Mouse (Mus musculus) cerebellum, adult 2 months (tissue): ENCODE results near the gene Fam187b. TPM values are rescaled to one million over a fixed set of nuclear protein-coding genes. Genes with fewer than 3 reads are reported as not detected.

Source experiments
- DNase-seq, 2 experiments: peaks; one replicate each; pipeline ENCODE4 v3.0.0; 2021
- H3K27ac ChIP-seq: fragments of 200-500 bp; 2 replicates; pipeline ENCODE4 v1.5.1; 2012; ENCODE audit warnings: low read length, control low read depth, inconsistent platforms; ENCODE audit not compliant: insufficient read depth
- H3K27me3 ChIP-seq: fragments of 200-500 bp; 2 replicates; pipeline ENCODE4 v1.6.1; 2012; ENCODE audit warnings: inconsistent platforms, mild to moderate bottlenecking, low read length, moderate library complexity; ENCODE audit not compliant: control insufficient read depth, insufficient read depth
- H3K4me1 ChIP-seq: fragments of 200-500 bp; 2 replicates; pipeline ENCODE4 v1.6.1; 2011; ENCODE audit warnings: low read length; ENCODE audit not compliant: control insufficient read depth, insufficient read depth
- H3K4me3 ChIP-seq: fragments of 200-500 bp; replicated peaks from 2 replicates; pipeline ENCODE3; 2011; ENCODE audit warnings: mild to moderate bottlenecking, low read depth, low read length, control low read depth; ENCODE audit not compliant: insufficient read depth
- CTCF ChIP-seq: fragments of 200-500 bp; IDR thresholded peaks from 2 replicates; pipeline ENCODE4 v1.5.1; 2011; ENCODE audit warnings: low read depth, mild to moderate bottlenecking, control low read depth, low read length, moderate library complexity, borderline replicate concordance; ENCODE audit not compliant: insufficient read depth
- POLR2A ChIP-seq: fragments of 200-500 bp; IDR thresholded peaks from 2 replicates; pipeline ENCODE4 v1.6.1; 2011; ENCODE audit warnings: low read length, control low read depth, borderline replicate concordance; ENCODE audit not compliant: insufficient read depth
- WGBS: fragments of 180-500 bp; shearing (Covaris S2); methylation state at CpG from one replicate; pipeline ENCODE4 v1.1.7; 2018; 5-methylcytosine and 5-hydroxymethylcytosine counted together
- polyA plus RNA-seq: library from polyadenylated mRNA; depleted of rRNA; stranded (reverse); fragments of >200 nt; gene quantifications from 2 replicates; pipeline ENCODE4 v1.2.3, GENCODE M21; 2012

The Fam187b gene
- polyA plus RNA-seq, 1 experiment, result 0.13 TPM

GRCm38 (mm10) chr7:30988519-30989162, 15.1 kb downstream of the Fam187b start:
- no peaks in the 10 kb centered on the region; the same call in 1 of the 2 replicates for H3K27me3 ChIP-seq
- no peaks in the 10 kb centered on the region for H3K4me1 ChIP-seq
- no peak overlapping the region for H3K27ac ChIP-seq
- no peak for DNase-seq
- TF ChIP-seq POLR2A (no peak), CTCF (no peak)
- WGBS, result 74% methylated on average over 4 of the region's 4 CpGs
- no peak overlapping the region for H3K4me3 ChIP-seq

DNA sequence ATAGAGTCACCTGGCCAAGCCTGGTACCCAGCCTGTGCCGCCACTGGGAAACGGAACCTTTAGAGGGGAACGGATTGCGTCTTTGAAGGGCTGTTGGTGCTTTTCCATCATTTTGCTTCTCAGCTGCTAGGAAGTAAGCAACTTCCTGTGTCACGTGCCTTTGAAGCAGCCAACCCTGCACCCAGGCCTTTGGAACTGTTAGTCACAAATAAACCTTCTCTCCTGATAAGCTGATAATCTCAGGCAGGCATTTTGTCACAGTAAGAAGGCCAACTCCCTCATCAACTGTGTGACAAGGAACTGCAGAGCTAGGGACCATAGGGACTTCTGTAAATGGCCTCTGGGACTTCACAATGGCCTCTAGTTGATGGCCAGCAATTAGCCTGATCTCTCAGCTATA, 18.6 kb downstream of the Fam187b start:
- no peaks in the 10 kb centered on the region for H3K27me3 ChIP-seq
- H3K27ac ChIP-seq, result no peak overlapping the region
- no peak overlapping the region for H3K4me3 ChIP-seq
- WGBS, result 56% methylated on average over 5 of the region's 5 CpGs
- DNase-seq, result no peak
- H3K4me1 ChIP-seq, result no peaks in the 10 kb centered on the region
- TF ChIP-seq CTCF (no peak), POLR2A (no peak)

- WGBS, result 7% methylated on average over 5 of the region's 5 CpGs
- no peaks in the 10 kb centered on the region for H3K4me1 ChIP-seq
- no peak overlapping the region for H3K4me3 ChIP-seq
- no peak for TF ChIP-seq POLR2A
- no peak for TF ChIP-seq CTCF
- DNase-seq, result peak; percentile 14 to 38
- no peak overlapping the region for H3K27ac ChIP-seq
- no peaks in the 10 kb centered on the region for H3K27me3 ChIP-seq
These were observed 20.4 kb downstream of the Fam187b start for GRCm38 (mm10) chr7:30993986-30994385.

- Histone ChIP-seq H3K27ac (no peak overlapping the region), H3K27me3 (no peaks in the 10 kb centered on the region), H3K4me1 (peaks cover 6% of the 10 kb centered on the region), H3K4me3 (no peak overlapping the region)
- DNase-seq, result no peak
- TF ChIP-seq CTCF, result no peak
- no peak for TF ChIP-seq POLR2A
- WGBS, result 93% methylated on average over 2 of the region's 2 CpGs
These were observed 22.9 kb downstream of the Fam187b start for GRCm38 (mm10) chr7:30996491-30996890.

DNA sequence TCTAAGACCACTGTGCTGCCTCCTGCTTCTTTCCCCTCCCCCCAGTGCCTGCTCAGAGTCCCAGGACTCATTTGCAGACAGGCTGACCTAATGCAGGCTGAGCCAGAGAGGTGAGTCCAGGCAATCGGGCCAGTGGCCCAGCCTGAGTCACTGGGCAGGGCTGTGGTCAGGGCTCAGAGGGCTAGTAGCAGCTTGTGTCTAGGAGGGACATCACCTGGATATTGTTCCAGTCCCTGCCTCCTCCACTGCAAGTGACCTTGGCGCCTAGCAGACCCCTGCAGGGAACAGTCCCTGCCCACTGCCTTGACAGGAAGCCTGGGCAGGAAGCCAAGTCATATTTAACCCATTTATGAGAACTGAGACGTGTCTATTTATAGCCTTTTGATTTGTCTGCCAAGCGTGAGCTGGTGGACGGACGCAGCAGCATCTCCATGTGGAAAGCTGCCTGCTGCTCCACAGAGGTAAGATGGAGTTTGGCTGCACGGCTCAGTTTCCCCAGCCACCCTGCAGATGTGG, 27.0 kb downstream of the Fam187b start:
- peak; percentile 47 to 72 for DNase-seq
- WGBS, result 1% methylated on average over 7 of the region's 7 CpGs
- H3K4me1 ChIP-seq, result peaks cover 6% of the 10 kb centered on the region
- no peaks in the 10 kb centered on the region for H3K27me3 ChIP-seq
- H3K4me3 ChIP-seq, result no peak overlapping the region
- H3K27ac ChIP-seq, result no peak overlapping the region
- TF ChIP-seq POLR2A, result no peak
- TF ChIP-seq CTCF, result no peak

- 83% methylated on average over 8 of the region's 8 CpGs for WGBS
- TF ChIP-seq CTCF (no peak), POLR2A (no peak)
- H3K27ac ChIP-seq, result no peak overlapping the region
- H3K4me3 ChIP-seq, result no peak overlapping the region
- H3K4me1 ChIP-seq, result peaks cover 6% of the 10 kb centered on the region
- no peaks in the 10 kb centered on the region for H3K27me3 ChIP-seq
- DNase-seq, result no peak
These were observed 29.1 kb downstream of the Fam187b start for GRCm38 (mm10) chr7:31002650-31003049.

DNA sequence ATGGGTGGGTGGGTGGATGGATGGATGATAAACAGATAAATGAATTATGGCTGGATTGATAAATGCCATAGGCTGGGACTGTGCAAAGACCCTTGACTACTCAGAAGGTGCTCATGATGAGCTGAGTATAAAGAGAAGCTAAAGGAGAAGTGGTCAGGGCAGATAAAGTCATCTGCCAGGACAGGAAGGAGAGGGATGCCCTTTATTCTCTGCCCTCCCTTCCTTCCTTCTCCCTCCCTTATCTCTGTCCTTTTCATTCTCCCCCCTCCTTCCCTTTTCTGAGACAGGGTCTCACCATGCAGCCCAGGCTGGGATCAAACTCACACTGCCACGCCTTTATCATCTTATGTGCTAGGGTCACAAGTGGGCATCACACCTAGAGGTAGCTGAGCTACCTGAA, 34.2 kb downstream of the Fam187b start:
- no peaks in the 10 kb centered on the region for H3K27me3 ChIP-seq
- no peak for TF ChIP-seq POLR2A
- TF ChIP-seq CTCF, result no peak
- DNase-seq, result no peak
- H3K4me1 ChIP-seq, result no peaks in the 10 kb centered on the region
- 87% methylated on average over 1 of the region's 1 CpGs for WGBS
- no peak overlapping the region for H3K27ac ChIP-seq
- H3K4me3 ChIP-seq, result no peak overlapping the region

DNA sequence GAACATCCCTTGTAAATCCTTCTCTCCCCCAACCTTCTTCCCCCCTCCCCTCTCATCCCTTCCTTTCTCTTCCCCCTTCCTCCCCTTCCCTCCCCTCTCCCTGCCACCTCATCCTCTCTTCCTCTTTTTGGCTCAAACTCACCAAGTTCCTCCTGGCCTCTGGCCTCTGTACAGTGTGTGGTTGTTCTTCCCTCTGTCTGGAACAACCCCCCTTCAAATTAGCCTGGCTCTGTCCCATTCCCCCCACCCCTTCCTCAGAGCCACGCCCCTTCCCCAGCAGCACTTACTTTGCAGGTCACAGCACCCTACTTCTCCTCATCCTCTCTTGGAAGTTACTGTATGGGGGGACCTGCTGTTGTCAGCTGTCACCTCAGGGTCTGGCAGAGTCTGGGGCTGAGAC, 34.6 kb downstream of the Fam187b start:
- Histone ChIP-seq H3K4me1 (no peaks in the 10 kb centered on the region), H3K27ac (no peak overlapping the region), H3K4me3 (no peak overlapping the region), H3K27me3 (no peaks in the 10 kb centered on the region)
- TF ChIP-seq POLR2A (no peak), CTCF (no peak)
- no peak for DNase-seq
- 78% methylated on average over 1 of the region's 1 CpGs for WGBS

DNA sequence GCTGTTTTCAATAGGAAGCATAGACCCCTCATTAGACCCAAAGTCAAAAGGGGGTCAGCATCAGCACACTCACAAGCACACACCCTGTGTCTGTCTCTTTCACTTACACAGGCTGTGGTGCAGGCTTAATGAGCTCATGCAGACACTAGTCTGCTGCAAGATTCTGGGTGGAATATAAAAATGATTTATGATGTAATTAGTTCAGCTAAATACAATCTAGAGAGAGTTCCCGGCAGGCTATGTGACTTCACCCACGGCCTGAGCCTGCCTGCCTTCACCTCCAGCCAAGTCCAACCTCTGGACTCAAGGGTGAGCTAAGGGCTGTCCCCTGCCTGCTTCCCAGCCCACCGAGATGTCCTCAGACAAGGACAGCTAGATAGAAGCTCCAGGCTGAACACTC, 35.3 kb downstream of the Fam187b start:
- Histone ChIP-seq H3K4me3 (no peak overlapping the region), H3K27ac (no peak overlapping the region), H3K27me3 (no peaks in the 10 kb centered on the region), H3K4me1 (no peaks in the 10 kb centered on the region)
- TF ChIP-seq CTCF, result no peak
- TF ChIP-seq POLR2A, result no peak
- no peak for DNase-seq
- WGBS, result 85% methylated on average over 3 of the region's 3 CpGs
